24 mouse cellular contexts compared by ENCODE assay signal in the genomic region with DNA sequence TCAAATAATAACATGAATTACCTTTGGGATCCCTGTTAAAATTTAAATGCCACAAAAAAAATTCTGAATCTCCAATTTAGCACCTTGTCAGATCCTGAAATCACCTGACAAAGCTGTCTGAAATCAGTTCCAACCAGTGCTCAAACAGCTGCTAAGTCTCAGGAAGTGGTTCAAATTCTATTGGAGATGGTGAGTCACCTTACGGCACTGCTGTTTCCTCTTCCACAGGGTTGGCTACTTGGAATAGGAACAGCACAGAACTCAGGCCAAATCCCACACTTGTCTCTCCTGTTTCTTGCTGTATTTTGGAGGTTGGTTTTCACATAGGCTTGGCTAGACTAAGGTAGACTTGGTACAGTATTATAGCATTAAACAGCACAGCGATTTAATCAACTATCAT.
"Had no signal": no experiment of that assay in that cellular context is flagged by ENCODE, and none has a peak within 500 bp of the region (broad histone marks: within the 10 kb centered on the region; RNA-seq: fewer than 3 reads in every experiment).

No protein-coding gene starts in this region.

- H3K4me3 ChIP-seq: layer of hippocampus, adult 2 months; limb, embryonic 10.5 days; limb, embryonic 13.5 days; liver, embryonic 12.5 days; liver, embryonic 15.5 days; lung, embryonic 15.5 days; megakaryocyte, embryonic 14.5 days; midbrain, embryonic 10.5 days; midbrain, embryonic 13.5 days; stomach, embryonic 15.5 days had no signal

- ATAC-seq: liver, embryonic 12.5 days; midbrain, embryonic 13.5 days; midbrain, embryonic 16.5 days had no signal

- DNase-seq: kidney, adult 18-20 months; kidney, adult 9 months; kidney, postnatal 14 days; kidney, postnatal 4 days; layer of hippocampus, adult 9-11 months; layer of hippocampus, postnatal 36 days; liver; lung, adult 18-20 months; lung, postnatal 10 days; lung, postnatal 36 days; right cerebral cortex, postnatal 25 days; spleen, adult 18-20 months; thymus, postnatal 36 days had no signal

- H3K27ac ChIP-seq: layer of hippocampus, adult 2 months; limb, embryonic 10.5 days; limb, embryonic 13.5 days; liver, embryonic 12.5 days; liver, embryonic 15.5 days; lung, embryonic 15.5 days; midbrain, embryonic 10.5 days; midbrain, embryonic 13.5 days; stomach, embryonic 15.5 days had no signal
